Mouse (Mus musculus): ENCODE data around the gene Zfp385b.

DNA sequence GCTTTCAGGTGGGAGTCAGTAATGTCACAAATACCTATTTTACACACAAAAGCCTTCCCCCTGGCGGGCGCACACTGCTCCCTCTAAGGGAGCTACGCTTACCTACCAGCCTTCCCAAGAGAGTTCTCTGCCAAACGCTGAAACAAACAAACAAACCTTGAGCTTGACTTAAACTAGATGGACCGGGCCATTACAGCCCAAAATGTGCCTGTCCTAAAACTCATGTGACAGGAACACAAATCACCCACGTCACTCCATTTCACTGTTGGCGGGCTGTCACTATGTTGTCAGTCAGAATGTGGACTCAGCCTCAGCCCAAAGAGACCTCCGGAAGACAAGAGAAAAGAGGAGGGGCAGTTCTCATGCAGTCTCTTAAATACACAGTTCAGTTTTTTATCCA, 300.7 kb downstream of the Zfp385b start:
- no peak for TF ChIP-seq CTCF (IDR thresholded peaks at IDR 0.05; ENCODE audit: borderline replicate concordance, insufficient read depth, low read depth, low read length)
- TF ChIP-seq POLR2A (IDR thresholded peaks at IDR 0.05; ENCODE audit: borderline replicate concordance, insufficient read depth, low read length) = no peak

Measured in cerebellum, adult 2 months (tissue).